Mouse (Mus musculus) limb, embryonic 11.5 days (tissue): ENCODE results near the gene Ppp2r5a. TPM values are rescaled to one million over a fixed set of nuclear protein-coding genes. Genes with fewer than 3 reads are reported as not detected.

ENCODE experiments used
- ATAC-seq: fragments of 200-750 bp; cut with Nextera tagmentation; 2 replicates; pipeline ENCODE4 v1.8.0; 2017; ENCODE audit warnings: low read depth; ENCODE audit not compliant: insufficient number of reproducible peaks, low FRiP score, low TSS enrichment
- DNase-seq: peaks from one replicate; pipeline ENCODE4 v3.0.0-alpha.2; 2015; ENCODE audit warnings: low spot score
- H3K27ac ChIP-seq: fragments of 300-500 bp; sonication (generic); replicated peaks from 2 replicates; pipeline ENCODE4 v1.5.1; 2014; ENCODE audit warnings: low read depth, mild to moderate bottlenecking, low read length
- H3K27me3 ChIP-seq: fragments of 300-500 bp; sonication (generic); 2 replicates; pipeline ENCODE4 v1.6.1; 2014; ENCODE audit warnings: mild to moderate bottlenecking, low read length, mixed read lengths; ENCODE audit not compliant: control insufficient read depth, insufficient read depth
- H3K36me3 ChIP-seq: fragments of 300-500 bp; sonication (generic); 2 replicates; pipeline ENCODE4 v1.6.1; 2014; ENCODE audit warnings: mild to moderate bottlenecking, low read length, moderate library complexity, mixed read lengths; ENCODE audit not compliant: control insufficient read depth, insufficient read depth
- H3K4me1 ChIP-seq: fragments of 300-500 bp; sonication (generic); 2 replicates; pipeline ENCODE4 v1.6.1; 2014; ENCODE audit warnings: low read length, mixed read lengths; ENCODE audit not compliant: control insufficient read depth, insufficient read depth
- H3K4me2 ChIP-seq: fragments of 300-500 bp; sonication (generic); 2 replicates; pipeline ENCODE4 v1.6.1; 2014; ENCODE audit warnings: low read depth, mild to moderate bottlenecking, moderate library complexity; ENCODE audit not compliant: severe bottlenecking
- H3K4me3 ChIP-seq: fragments of 300-500 bp; sonication (generic); 2 replicates; pipeline ENCODE4 v1.5.1; 2014; ENCODE audit warnings: low read depth, low read length
- H3K9ac ChIP-seq: fragments of 300-500 bp; sonication (generic); 2 replicates; pipeline ENCODE4 v1.6.1; 2014; ENCODE audit warnings: mild to moderate bottlenecking, low read length
- H3K9me3 ChIP-seq: fragments of 300-500 bp; sonication (generic); 2 replicates; pipeline ENCODE4 v1.6.1; 2016; ENCODE audit warnings: low read length; ENCODE audit not compliant: control insufficient read depth
- WGBS: fragments of 180-500 bp; shearing (Covaris S2); extraction: QIAGEN DNeasy Blood & Tissue Kit; methylation state at CpG from one replicate; pipeline ENCODE4 v1.1.7; 2014; 5-methylcytosine and 5-hydroxymethylcytosine counted together
- polyA plus RNA-seq: library from polyadenylated mRNA; unstranded; fragments of >200 nt; fragmentation: Nextera tagmentation; extraction: Ambion mirVana; gene quantifications from 2 replicates; pipeline ENCODE4 v1.2.1, GENCODE M21; 2014

Ppp2r5a gene
- polyA plus RNA-seq, 1 experiment from 2014 or later, result 17.0 TPM

DNA sequence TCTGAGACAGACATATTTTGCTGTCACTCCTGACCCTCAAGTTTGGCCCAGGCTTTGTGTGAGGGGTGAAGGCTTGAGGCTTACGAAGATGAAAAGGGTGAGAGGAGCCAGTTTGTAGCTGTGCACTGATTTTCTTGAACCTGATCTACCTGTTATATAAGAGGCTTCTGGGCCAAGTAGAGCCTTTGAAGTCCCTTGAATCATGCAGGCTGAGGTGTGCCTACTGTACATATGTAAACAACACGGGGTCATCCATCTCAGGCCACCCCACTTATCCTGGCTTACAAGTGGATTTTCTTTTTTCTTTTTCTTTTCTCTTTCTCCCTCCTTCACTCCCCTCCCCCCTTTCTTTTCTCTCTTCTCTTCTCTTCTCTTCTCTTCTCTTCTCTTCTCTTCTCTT lies 54.5 kb downstream of the Ppp2r5a start:
- DNase-seq (no peak), ATAC-seq (no peak)
- no peaks in the 10 kb centered on the region for H3K27me3 ChIP-seq
- no peaks in the 10 kb centered on the region for H3K4me1 ChIP-seq
- H3K9ac ChIP-seq, result no peak overlapping the region
- WGBS, result 92% methylated on average over 2 of the region's 2 CpGs
- H3K27ac ChIP-seq, result no peak overlapping the region
- H3K9me3 ChIP-seq, result no peaks in the 10 kb centered on the region
- H3K36me3 ChIP-seq, result peaks cover 12% of the 10 kb centered on the region
- no peak overlapping the region for H3K4me3 ChIP-seq
- no peak overlapping the region for H3K4me2 ChIP-seq

DNA sequence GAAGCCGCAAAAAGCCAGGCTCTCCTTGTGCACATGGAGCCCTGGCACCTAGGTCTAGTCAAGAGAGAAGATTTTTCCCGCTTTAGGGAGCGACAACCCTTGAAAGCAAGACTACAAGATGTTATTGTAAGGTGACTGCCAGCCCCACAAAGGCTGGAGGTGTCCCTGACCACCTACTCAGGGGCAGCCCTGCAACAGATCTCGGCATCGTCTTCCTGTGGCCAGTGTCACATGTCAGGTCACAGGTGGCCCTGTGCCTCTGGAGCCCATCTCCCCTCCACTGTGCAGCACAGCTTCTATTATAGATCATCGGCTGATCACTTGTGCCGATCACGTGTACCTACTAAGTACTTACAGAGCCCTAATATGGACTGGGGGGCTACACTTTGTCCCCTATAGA lies 55.5 kb downstream of the Ppp2r5a start:
- WGBS, result 96% methylated on average over 8 of the region's 8 CpGs
- DNase-seq, result no peak

DNA sequence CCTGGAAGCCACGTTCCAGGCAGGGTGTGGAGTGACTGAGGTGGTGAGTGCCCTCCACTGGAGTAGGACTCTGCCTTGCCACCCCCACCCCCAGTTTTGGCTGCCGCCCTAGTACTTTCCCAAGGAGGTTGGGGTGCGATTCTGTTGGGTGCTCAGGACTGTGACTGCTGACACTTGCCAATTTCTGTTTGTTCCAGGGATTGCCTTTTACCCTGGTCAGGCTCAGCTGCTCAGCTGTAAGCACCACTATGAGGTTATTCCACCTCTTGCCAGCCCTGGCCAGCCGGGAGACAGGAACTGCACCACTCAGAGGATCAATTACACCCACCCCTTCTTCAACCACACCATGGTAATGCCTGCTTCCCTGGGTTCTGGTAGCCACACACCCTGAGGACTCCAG lies 62.5 kb downstream of the Ppp2r5a start:
- no peak overlapping the region for H3K9ac ChIP-seq
- no peaks in the 10 kb centered on the region for H3K9me3 ChIP-seq
- H3K27me3 ChIP-seq, result no peaks in the 10 kb centered on the region
- H3K27ac ChIP-seq, result no peak overlapping the region
- DNase-seq (no peak), ATAC-seq (no peak)
- H3K4me2 ChIP-seq, result no peak overlapping the region
- peaks cover 24% of the 10 kb centered on the region for H3K36me3 ChIP-seq
- H3K4me1 ChIP-seq, result no peaks in the 10 kb centered on the region
- no peak overlapping the region for H3K4me3 ChIP-seq
- WGBS, result 87% methylated on average over 4 of the region's 4 CpGs

More for the DNA sequence above, 55.5 kb downstream of the Ppp2r5a start:
- no peak overlapping the region for H3K9ac ChIP-seq
- no peaks in the 10 kb centered on the region for H3K9me3 ChIP-seq
- no peaks in the 10 kb centered on the region for H3K27me3 ChIP-seq
- no peak overlapping the region for H3K27ac ChIP-seq
- H3K4me3 ChIP-seq, result no peak overlapping the region
- no peaks in the 10 kb centered on the region for H3K4me1 ChIP-seq
- ATAC-seq, result no peak
- no peak overlapping the region for H3K4me2 ChIP-seq
- H3K36me3 ChIP-seq, result peaks cover 16% of the 10 kb centered on the region

DNA sequence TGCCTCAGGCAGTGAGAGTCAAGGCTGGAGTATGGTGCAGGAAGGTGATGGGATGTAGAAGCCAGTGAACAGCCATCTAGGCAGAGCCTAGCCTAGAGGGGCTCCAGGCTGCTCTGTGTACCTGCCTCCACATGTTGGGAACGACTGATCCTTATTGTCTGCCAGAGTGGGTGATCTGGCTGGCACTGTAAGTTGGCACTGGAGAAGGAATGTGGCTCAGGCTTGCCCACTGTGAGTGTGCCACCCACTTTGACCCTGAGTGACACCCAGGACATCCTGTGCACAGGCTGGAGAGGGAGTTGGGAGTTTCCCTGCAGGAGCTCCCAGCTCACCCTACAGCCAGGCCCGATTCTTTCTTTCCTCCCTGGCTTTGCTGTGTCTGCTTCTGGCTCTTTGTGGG lies 63.2 kb downstream of the Ppp2r5a start:
- no peaks in the 10 kb centered on the region for H3K27me3 ChIP-seq
- no peak for DNase-seq
- H3K27ac ChIP-seq, result no peak overlapping the region
- no peaks in the 10 kb centered on the region for H3K9me3 ChIP-seq
- WGBS, result 91% methylated on average over 2 of the region's 2 CpGs
- H3K9ac ChIP-seq, result no peak overlapping the region
- peaks cover 24% of the 10 kb centered on the region for H3K36me3 ChIP-seq
- H3K4me3 ChIP-seq, result no peak overlapping the region
- H3K4me2 ChIP-seq, result no peak overlapping the region
- ATAC-seq, result no peak
- no peaks in the 10 kb centered on the region for H3K4me1 ChIP-seq

DNA sequence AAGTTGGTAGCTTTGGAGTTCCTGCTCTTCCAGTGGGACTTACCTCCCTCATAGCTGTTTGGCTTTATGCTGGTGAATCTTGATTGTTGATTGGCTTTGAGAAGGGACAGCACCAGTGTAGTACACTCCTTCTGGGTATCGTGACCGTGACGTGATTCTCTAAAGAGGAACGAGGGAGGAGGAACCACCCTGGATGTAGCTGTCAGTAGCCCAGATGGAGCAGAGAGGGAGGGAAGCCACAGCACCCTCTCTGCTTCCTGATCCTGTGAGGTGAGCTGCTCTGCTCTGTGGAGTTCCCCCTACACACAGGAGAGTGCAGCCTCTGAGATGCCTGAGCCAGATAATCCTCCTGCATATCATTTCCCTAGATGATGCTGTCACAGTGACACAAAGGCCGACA lies 68.6 kb downstream of the Ppp2r5a start:
- no peak overlapping the region for H3K4me2 ChIP-seq
- no peak overlapping the region for H3K9ac ChIP-seq
- no peak overlapping the region for H3K4me3 ChIP-seq
- no peaks in the 10 kb centered on the region for H3K27me3 ChIP-seq
- H3K36me3 ChIP-seq, result peaks cover 7% of the 10 kb centered on the region
- 88% methylated on average over 5 of the region's 5 CpGs for WGBS
- no peak overlapping the region for H3K27ac ChIP-seq
- no peak for DNase-seq
- H3K9me3 ChIP-seq, result no peaks in the 10 kb centered on the region
- no peaks in the 10 kb centered on the region for H3K4me1 ChIP-seq
- no peak for ATAC-seq

DNA sequence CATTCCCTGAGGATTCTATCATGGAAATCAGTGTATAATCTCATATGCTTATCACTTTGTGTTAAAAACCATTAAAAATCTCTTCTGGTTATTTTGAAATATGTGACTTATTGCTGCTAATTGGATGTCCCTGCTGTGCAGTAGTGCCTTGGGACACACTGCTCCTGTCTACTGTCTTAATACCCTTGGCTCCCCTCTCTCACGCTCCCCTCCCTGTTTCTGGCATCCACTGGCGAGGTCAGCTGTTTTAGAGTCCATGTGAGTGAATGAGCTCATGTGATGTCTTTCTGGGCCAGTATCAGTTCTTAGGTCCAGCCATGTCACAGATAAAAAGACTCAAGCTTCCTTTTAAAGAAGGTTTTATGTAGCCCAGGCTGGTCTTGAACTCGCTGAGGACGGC lies 72.7 kb downstream of the Ppp2r5a start:
- Histone ChIP-seq H3K36me3 (no peaks in the 10 kb centered on the region), H3K9me3 (no peaks in the 10 kb centered on the region), H3K27me3 (no peaks in the 10 kb centered on the region), H3K4me2 (no peak overlapping the region), H3K4me3 (no peak overlapping the region), H3K9ac (no peak overlapping the region), H3K4me1 (0 out of 2 replicates have a peak, but pooled peaks cover 6% of the 10 kb centered on the region), H3K27ac (no peak overlapping the region)
- WGBS, result 87% methylated on average over 4 of the region's 4 CpGs
- ATAC-seq, result no peak
- no peak for DNase-seq

DNA sequence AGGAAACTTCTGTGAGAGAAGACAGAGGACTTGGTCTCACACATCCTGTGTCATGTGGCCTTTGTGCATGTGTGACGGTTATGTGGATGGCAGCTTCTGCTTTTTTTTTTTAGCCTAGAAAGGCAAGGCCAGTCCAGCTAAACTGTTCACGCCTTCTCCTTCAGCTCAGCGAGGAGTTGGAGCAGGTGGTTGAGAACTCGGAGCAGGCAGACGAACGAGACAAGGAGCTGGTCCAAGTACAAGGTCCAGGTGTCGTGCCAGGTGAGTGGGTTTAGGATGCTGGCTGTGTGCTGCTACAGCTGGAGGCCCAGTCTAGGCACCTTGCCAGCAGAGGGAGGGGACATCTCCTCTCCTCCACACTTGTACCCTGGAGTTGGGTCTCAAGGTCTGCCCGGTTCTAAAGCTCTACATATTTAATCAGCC lies 75.0 kb downstream of the Ppp2r5a start:
- H3K27me3 ChIP-seq, result no peaks in the 10 kb centered on the region
- H3K36me3 ChIP-seq, result no peaks in the 10 kb centered on the region
- peak overlapping the region; percentile 27; the same call in 1 of the 2 replicates for H3K9ac ChIP-seq
- no peak overlapping the region for H3K4me3 ChIP-seq
- ATAC-seq, result no peak
- 91% methylated on average over 8 of the region's 8 CpGs for WGBS
- H3K27ac ChIP-seq, result no peak overlapping the region
- no peak for DNase-seq
- H3K9me3 ChIP-seq, result no peaks in the 10 kb centered on the region
- 0 out of 2 replicates have a peak, but pooled peaks cover 6% of the 10 kb centered on the region for H3K4me1 ChIP-seq
- H3K4me2 ChIP-seq, result no peak overlapping the region

DNA sequence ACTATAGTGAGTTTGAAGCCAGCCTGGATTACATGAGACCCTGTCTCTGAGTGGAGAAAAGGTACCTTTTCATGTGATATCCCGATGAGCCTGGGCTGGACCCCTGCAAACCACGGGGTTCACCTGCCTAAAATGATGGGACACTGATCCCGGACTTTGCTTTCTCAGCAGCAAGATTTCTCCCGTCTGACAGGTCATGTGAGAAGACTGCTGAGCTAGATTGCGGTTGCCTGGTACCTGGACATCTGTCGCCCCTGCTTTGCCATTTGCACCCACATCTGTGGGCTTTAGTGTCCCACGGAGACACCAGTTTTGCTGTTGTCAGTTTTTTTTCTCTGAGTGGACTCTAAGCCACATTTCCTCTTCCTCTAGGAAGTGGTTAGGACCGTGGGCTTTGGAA lies 75.8 kb downstream of the Ppp2r5a start:
- 0 out of 2 replicates have a peak, but pooled peaks cover 6% of the 10 kb centered on the region for H3K4me1 ChIP-seq
- H3K9me3 ChIP-seq, result no peaks in the 10 kb centered on the region
- H3K36me3 ChIP-seq, result no peaks in the 10 kb centered on the region
- H3K4me3 ChIP-seq, result no peak overlapping the region
- H3K27me3 ChIP-seq, result no peaks in the 10 kb centered on the region
- DNase-seq, result no peak
- ATAC-seq, result no peak
- no peak overlapping the region for H3K9ac ChIP-seq
- WGBS, result 81% methylated on average over 8 of the region's 8 CpGs
- peak overlapping the region; percentile 95; the same call in 1 of the 2 replicates for H3K4me2 ChIP-seq
- H3K27ac ChIP-seq, result no peak overlapping the region

DNA sequence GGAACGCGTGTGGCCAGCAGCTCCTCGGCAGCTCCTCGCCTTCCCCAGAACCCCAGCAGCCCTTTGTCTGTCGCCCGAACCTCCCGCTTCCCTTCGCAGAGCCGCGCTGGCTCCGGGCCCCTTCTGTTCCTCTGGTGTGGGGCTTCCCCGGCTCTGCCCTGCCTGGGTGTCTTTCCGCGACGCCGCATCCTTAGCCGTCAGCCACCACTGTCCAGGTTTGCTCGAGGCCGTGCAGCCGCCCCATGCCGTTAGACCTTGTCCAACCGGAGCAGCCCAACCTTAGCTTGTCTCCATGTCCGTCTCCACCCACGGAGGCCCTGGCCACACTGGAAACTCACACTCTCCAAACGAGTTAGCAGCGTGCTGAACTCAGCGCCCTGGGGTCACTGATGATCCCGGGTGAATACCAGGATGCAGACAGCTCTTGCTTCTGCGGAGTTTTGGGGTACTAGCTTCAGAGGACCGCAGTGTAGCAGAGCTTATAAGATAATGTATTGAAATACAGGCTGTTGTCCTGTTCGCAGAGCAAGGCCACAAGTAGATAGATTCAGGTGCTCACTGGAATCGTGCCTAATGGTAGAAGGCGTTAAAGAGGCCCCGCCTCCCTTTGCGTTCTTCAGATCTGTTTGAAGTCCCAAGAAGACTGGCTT lies 76.7 kb downstream of the Ppp2r5a start:
- no peaks in the 10 kb centered on the region for H3K9me3 ChIP-seq
- peak; percentile 52; the same call in 1 of the 2 replicates for ATAC-seq
- no peaks in the 10 kb centered on the region for H3K36me3 ChIP-seq
- H3K4me2 ChIP-seq, result peak overlapping the region; percentile 95
- peak overlapping the region; percentile 91 for H3K4me3 ChIP-seq
- 2% methylated on average over 35 of the region's 35 CpGs for WGBS
- H3K9ac ChIP-seq, result peak overlapping the region; percentile 90
- no peaks in the 10 kb centered on the region for H3K27me3 ChIP-seq
- H3K27ac ChIP-seq, result no peak overlapping the region
- 0 out of 2 replicates have a peak, but pooled peaks cover 6% of the 10 kb centered on the region for H3K4me1 ChIP-seq
- peak; percentile 72 for DNase-seq
